Mouse (Mus musculus) ES-E14 (cell line): Measurements from ENCODE around the gene Tada3. TPM values are rescaled to one million over a fixed set of nuclear protein-coding genes. Genes with fewer than 3 reads are reported as not detected.

ENCODE experiments used
- DNase-seq: peaks from one replicate; pipeline ENCODE4 v3.0.0-alpha.2; 2013; ENCODE audit warnings: low read depth, low spot score
- H3K27ac ChIP-seq: 2 replicates; pipeline ENCODE4 v1.5.1; 2012; ENCODE audit warnings: low read depth, mild to moderate bottlenecking, low read length, moderate library complexity, mixed read lengths; ENCODE audit not compliant: poor library complexity, insufficient read depth, severe bottlenecking
- H3K36me3 ChIP-seq: 2 replicates; pipeline ENCODE4 v1.6.1; 2012; ENCODE audit warnings: mild to moderate bottlenecking, low read length, moderate library complexity, mixed read lengths; ENCODE audit not compliant: control insufficient read depth, poor library complexity, insufficient read depth, severe bottlenecking
- H3K4me1 ChIP-seq, 2 experiments: fragments of 150-350 bp in 1 of 2; sonication (generic) in 1 of 2; 2 replicates each; pipeline ENCODE4 v1.6.1; 2012; ENCODE audit warnings: low read length in 2 of 2, mild to moderate bottlenecking in 1 of 2, mixed read lengths in 1 of 2; ENCODE audit not compliant: control insufficient read depth in 2 of 2, insufficient read depth in 2 of 2, poor library complexity in 1 of 2
- H3K4me3 ChIP-seq, 2 experiments: fragments of 150-350 bp in 1 of 2; sonication (generic) in 1 of 2; 2 replicates each; pipeline ENCODE4 v1.5.1; 2012; ENCODE audit warnings: low read length in 2 of 2, low read depth in 1 of 2, mild to moderate bottlenecking in 1 of 2, mixed read lengths in 1 of 2; ENCODE audit not compliant: insufficient read depth in 1 of 2, poor library complexity in 1 of 2, severe bottlenecking in 1 of 2
- H3K9ac ChIP-seq: 2 replicates; pipeline ENCODE4 v1.6.1; 2012; ENCODE audit warnings: low read depth, mild to moderate bottlenecking, low read length, mixed read lengths; ENCODE audit not compliant: poor library complexity, insufficient read depth, severe bottlenecking
- H3K9me3 ChIP-seq: fragments of 150-350 bp; sonication (generic); 2 replicates; pipeline ENCODE4 v1.6.1; 2012; ENCODE audit warnings: low read depth, mild to moderate bottlenecking, low read length; ENCODE audit not compliant: control insufficient read depth, insufficient read depth
- CHD2 ChIP-seq: IDR thresholded peaks from 2 replicates; pipeline ENCODE4 v1.6.1; 2014; ENCODE audit warnings: mild to moderate bottlenecking, low read depth, low read length, inconsistent platforms
- HCFC1 ChIP-seq: IDR thresholded peaks from 2 replicates; pipeline ENCODE4 v1.6.1; 2012; ENCODE audit warnings: low read length, inconsistent platforms, borderline replicate concordance; ENCODE audit not compliant: insufficient read depth
- MAFK ChIP-seq: IDR thresholded peaks from 2 replicates; pipeline ENCODE4 v1.6.1; 2014; ENCODE audit warnings: mild to moderate bottlenecking, low read depth, low read length, inconsistent platforms; ENCODE audit not compliant: insufficient read depth
- ZC3H11A ChIP-seq: IDR thresholded peaks from 2 replicates; pipeline ENCODE4 v1.6.1; 2012; ENCODE audit warnings: low read depth, mild to moderate bottlenecking, inconsistent platforms, low read length, borderline replicate concordance
- ZNF384 ChIP-seq: IDR thresholded peaks from 2 replicates; pipeline ENCODE4 v1.6.1; 2012; ENCODE audit warnings: low read depth, low read length, inconsistent platforms
- in situ Hi-C, 2 experiments: fragments of 600-800 bp; cut with MboI; formaldehyde crosslinking; loops; one replicate each; pipeline ENCODE4 v1.15.1; 2025; ENCODE audit warnings: low sequenced_read_pairs in 2 of 2, inconsistent platforms in 1 of 2; ENCODE audit not compliant: unreplicated experiment in 2 of 2
- total RNA-seq: library from RNA; depleted of rRNA; stranded (reverse); fragments of 300-350 nt; gene quantifications from 2 replicates; pipeline ENCODE4 v1.2.3, GENCODE M21; 2012

Gene Tada3
- total RNA-seq, 1 experiment = 35.3 TPM

DNA sequence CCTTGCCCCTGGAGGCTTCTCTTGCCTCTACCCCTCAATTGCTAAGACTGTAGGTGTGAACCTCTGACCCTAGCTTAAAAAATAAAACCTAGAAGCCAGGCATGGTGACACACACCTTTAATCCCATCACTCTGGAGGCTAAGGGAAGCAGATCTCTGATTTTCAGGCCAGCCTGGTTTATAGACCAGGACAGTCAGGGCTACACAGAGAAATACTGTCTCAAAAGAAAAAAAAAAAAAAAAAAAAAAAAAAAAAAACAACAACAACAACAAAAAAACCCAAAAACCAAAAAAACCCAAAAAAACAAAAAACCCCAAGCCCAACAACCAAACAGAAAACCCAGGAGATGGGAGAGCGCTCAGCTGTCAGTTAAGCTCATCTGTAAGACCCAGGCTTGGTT is 10.1 kb downstream of the Tada3 start:
- no peak overlapping the region for H3K4me3 ChIP-seq
- no peaks in the 10 kb centered on the region for H3K9me3 ChIP-seq
- H3K4me1 ChIP-seq = peaks cover 6 to 15% of the 10 kb centered on the region in 2 experiments; a peak in 3 of 4 replicates
- H3K36me3 ChIP-seq = peaks cover 33% of the 10 kb centered on the region
- H3K27ac ChIP-seq = peak overlapping the region; percentile 63; the same call in 1 of the 2 replicates
- TF ChIP-seq HCFC1 (no peak), ZNF384 (peak; percentile 93), MAFK (no peak), ZC3H11A (no peak), CHD2 (no peak)
- in situ Hi-C loops = no loop called here
- no peak overlapping the region; the same call in 1 of the 2 replicates for H3K9ac ChIP-seq
- no peak for DNase-seq

DNA sequence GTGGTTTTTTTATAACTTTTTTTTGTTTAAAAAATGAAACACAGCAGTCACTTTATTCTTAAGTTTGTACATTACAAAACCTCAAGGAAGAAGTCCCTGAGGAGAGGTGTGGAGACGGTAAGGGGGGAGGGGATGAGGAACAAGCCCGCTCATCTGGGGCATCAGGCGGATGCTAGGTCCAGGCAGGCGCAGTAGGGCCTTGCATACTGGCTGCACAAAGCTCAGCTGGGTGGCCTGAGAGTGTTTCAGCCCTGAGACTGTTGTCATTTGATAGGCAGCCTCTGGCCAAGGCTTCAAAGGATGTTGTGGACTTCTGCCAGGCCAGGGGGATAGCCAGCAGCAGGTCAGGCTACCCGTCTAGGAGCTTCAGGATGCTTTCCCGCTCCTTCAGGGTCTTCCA is 11.0 kb downstream of the Tada3 start:
- Histone ChIP-seq H3K9ac (peak overlapping the region; percentile 76), H3K36me3 (peaks cover 23% of the 10 kb centered on the region; the same call in 1 of the 2 replicates), H3K27ac (peak overlapping the region; percentile 79), H3K4me3 (peak overlapping the region; percentile 42 to 45), H3K4me1 (peaks cover 6 to 19% of the 10 kb centered on the region in 2 experiments; a peak in 3 of 4 replicates), H3K9me3 (no peaks in the 10 kb centered on the region)
- in situ Hi-C loops = no loop called here
- DNase-seq = no peak
- TF ChIP-seq HCFC1 (no peak), CHD2 (no peak), MAFK (no peak), ZC3H11A (no peak), ZNF384 (no peak)

DNA sequence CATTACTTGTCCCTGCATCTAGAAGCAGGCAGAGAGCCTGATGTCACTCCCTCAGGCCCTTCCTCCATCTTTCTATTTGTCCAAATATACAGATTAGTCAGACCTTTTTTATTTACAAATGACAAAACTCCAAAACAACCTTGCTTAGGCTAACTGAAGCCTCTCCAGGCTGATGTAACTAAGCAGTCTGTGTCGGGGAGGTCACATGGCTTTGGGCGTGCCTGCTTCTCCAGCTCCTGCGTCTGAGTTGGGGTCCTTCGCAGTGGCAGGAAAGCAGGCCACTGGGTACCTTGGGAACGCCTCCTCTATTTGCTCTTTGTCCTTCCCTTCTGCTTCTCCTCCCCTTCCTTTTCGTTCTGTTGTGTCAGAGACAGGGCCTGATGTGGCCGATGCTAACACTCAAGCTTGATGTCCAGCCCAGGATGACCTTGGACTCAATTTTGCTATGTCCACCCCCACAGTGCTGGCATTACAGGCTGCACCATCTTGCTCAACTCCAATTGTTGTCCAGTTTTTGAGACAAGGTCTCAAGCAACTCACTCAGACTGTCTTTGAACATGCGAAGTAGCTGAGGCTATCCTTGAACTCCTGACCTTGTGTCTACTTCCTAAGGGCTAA is 13.1 kb downstream of the Tada3 start:
- Histone ChIP-seq H3K4me1 (peaks cover 6 to 19% of the 10 kb centered on the region in 2 experiments; a peak in 3 of 4 replicates), H3K9me3 (no peaks in the 10 kb centered on the region), H3K27ac (peak overlapping the region; percentile 22; the same call in 1 of the 2 replicates), H3K9ac (no peak overlapping the region), H3K36me3 (peaks cover 9% of the 10 kb centered on the region; the same call in 1 of the 2 replicates), H3K4me3 (no peak overlapping the region)
- in situ Hi-C loops = no loop called here
- DNase-seq = no peak
- TF ChIP-seq HCFC1 (no peak), MAFK (no peak), ZC3H11A (no peak), CHD2 (no peak), ZNF384 (no peak)

GRCm38 (mm10) chr6:113362241-113362640 is 15.4 kb downstream of the Tada3 start:
- in situ Hi-C loops = no loop called here
- Histone ChIP-seq H3K27ac (no peak overlapping the region), H3K36me3 (no peaks in the 10 kb centered on the region), H3K4me3 (no peak overlapping the region), H3K9me3 (no peaks in the 10 kb centered on the region), H3K9ac (no peak overlapping the region), H3K4me1 (peaks cover 0 to 10% of the 10 kb centered on the region in 2 experiments; a peak in 2 of 4 replicates)
- no peak for TF ChIP-seq HCFC1
- TF ChIP-seq ZC3H11A = no peak
- TF ChIP-seq CHD2 = no peak
- no peak for TF ChIP-seq MAFK
- TF ChIP-seq ZNF384 = no peak
- no peak for DNase-seq

DNA sequence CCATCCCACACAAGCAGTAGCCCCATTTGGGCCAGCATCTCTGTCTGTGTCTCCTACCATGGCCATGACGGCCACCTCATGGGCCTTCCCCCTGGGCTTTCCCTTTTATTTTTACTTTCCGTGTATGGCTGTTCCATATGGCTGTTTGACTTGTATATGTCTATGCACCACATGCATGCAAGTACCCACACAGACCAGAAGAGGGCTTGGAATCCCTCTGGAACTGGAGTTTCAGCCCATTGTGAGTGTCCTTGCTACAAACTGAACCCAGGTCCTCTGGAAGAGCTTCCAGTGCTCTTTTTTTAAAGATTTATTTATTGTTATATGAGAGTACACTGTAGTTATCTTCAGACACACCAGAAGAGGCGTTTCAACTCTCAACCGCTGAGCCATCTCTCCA is 16.2 kb downstream of the Tada3 start:
- in situ Hi-C loops = no loop called here
- no peak for DNase-seq

More for the DNA sequence above, 16.2 kb downstream of the Tada3 start:
- no peak for TF ChIP-seq ZNF384
- Histone ChIP-seq H3K4me3 (no peak overlapping the region), H3K36me3 (no peaks in the 10 kb centered on the region), H3K4me1 (peaks cover 0 to 10% of the 10 kb centered on the region in 2 experiments; a peak in 2 of 4 replicates), H3K9me3 (no peaks in the 10 kb centered on the region), H3K9ac (no peak overlapping the region), H3K27ac (no peak overlapping the region)
